Mouse (Mus musculus) liver, adult 2 months (tissue): ENCODE results near the gene Npdc1. TPM values are rescaled to one million over a fixed set of nuclear protein-coding genes. Genes with fewer than 3 reads are reported as not detected.

Experiments
- DNase-seq: peaks from one replicate; pipeline ENCODE4 v3.0.0-alpha.2; 2011; ENCODE audit warnings: low read depth, low spot score; ENCODE audit errors: extremely low read depth
- H3K27ac ChIP-seq: fragments of 200-500 bp; replicated peaks from 2 replicates; pipeline ENCODE4 v1.5.1; 2012; ENCODE audit warnings: low read depth, mild to moderate bottlenecking, control low read depth, inconsistent platforms, low read length; ENCODE audit not compliant: insufficient read depth
- H3K27me3 ChIP-seq: fragments of 200-500 bp; 2 replicates; pipeline ENCODE4 v1.6.1; 2012; ENCODE audit warnings: mild to moderate bottlenecking, moderate library complexity, low read length, inconsistent platforms; ENCODE audit not compliant: control insufficient read depth, insufficient read depth
- H3K36me3 ChIP-seq: fragments of 200-500 bp; 2 replicates; pipeline ENCODE4 v1.6.1; 2012; ENCODE audit warnings: low read length, inconsistent platforms; ENCODE audit not compliant: control insufficient read depth, insufficient read depth
- H3K4me1 ChIP-seq: fragments of 200-500 bp; 2 replicates; pipeline ENCODE4 v1.6.1; 2011; ENCODE audit warnings: low read length; ENCODE audit not compliant: control insufficient read depth, insufficient read depth
- H3K4me3 ChIP-seq: fragments of 200-500 bp; 2 replicates; pipeline ENCODE4 v1.5.1; 2011; ENCODE audit warnings: low read depth, mild to moderate bottlenecking, control low read depth, low read length, moderate library complexity; ENCODE audit not compliant: insufficient read depth
- H3K79me2 ChIP-seq: fragments of 200-500 bp; 2 replicates; pipeline ENCODE4 v1.6.1; 2012; ENCODE audit warnings: inconsistent platforms, mild to moderate bottlenecking, low read length, moderate library complexity; ENCODE audit not compliant: control insufficient read depth, insufficient read depth
- H3K9ac ChIP-seq: fragments of 200-500 bp; 2 replicates; pipeline ENCODE4 v1.6.1; 2012; ENCODE audit warnings: low read depth, mild to moderate bottlenecking, control low read depth, inconsistent platforms, low read length
- CTCF ChIP-seq: fragments of 200-500 bp; IDR thresholded peaks from 2 replicates; pipeline ENCODE4 v1.5.1; 2011; ENCODE audit warnings: low read depth, low read length, control low read depth
- POLR2A ChIP-seq: fragments of 200-500 bp; IDR thresholded peaks from 2 replicates; pipeline ENCODE4 v1.6.1; 2011; ENCODE audit warnings: low read length, control low read depth; ENCODE audit not compliant: insufficient read depth; ENCODE audit errors: extremely low read depth
- WGBS: fragments of 180-500 bp; shearing (Covaris S2); methylation state at CpG from one replicate; pipeline ENCODE4 v1.1.7; 2018; 5-methylcytosine and 5-hydroxymethylcytosine counted together
- polyA plus RNA-seq: library from polyadenylated mRNA; depleted of rRNA; stranded (reverse); fragments of >200 nt; gene quantifications from 2 replicates; pipeline ENCODE4 v1.2.3, GENCODE M21; 2012; rRNA removed
- total RNA-seq: library from RNA; depleted of rRNA; stranded (reverse); fragments of >200 nt; gene quantifications from 2 replicates; pipeline ENCODE4 v1.2.3, GENCODE M21; 2014; rRNA removed

The Npdc1 gene
- total RNA-seq (1.7 and 3.6 TPM in 2 replicates), polyA plus RNA-seq (8.4 and 8.9 TPM in 2 replicates)

- no peaks in the 10 kb centered on the region for H3K36me3 ChIP-seq
- H3K27me3 ChIP-seq, result peaks cover 6% of the 10 kb centered on the region
- no peaks in the 10 kb centered on the region for H3K79me2 ChIP-seq
- TF ChIP-seq POLR2A (no peak), CTCF (no peak)
- H3K4me1 ChIP-seq, result peaks cover 3% of the 10 kb centered on the region; the same call in 1 of the 2 replicates
- H3K27ac ChIP-seq, result no peak within 1 kb of the TSS
- 72% methylated on average over 8 of the region's 8 CpGs for WGBS
- DNase-seq, result no peak
- H3K4me3 ChIP-seq, result no peak within 1 kb of the TSS
- H3K9ac ChIP-seq, result no peak within 1 kb of the TSS
Measured at GRCm38 (mm10) chr2:25399051-25399450, at the start of gene Npdc1. Gene Npdc1 (plus strand): TSS chr2:25399351.

- Histone ChIP-seq H3K27me3 (no peaks in the 10 kb centered on the region), H3K4me3 (no peak overlapping the region), H3K79me2 (no peaks in the 10 kb centered on the region), H3K36me3 (peaks cover 23% of the 10 kb centered on the region), H3K27ac (no peak overlapping the region), H3K4me1 (no peaks in the 10 kb centered on the region), H3K9ac (no peak overlapping the region)
- 91% methylated on average over 4 of the region's 4 CpGs for WGBS
- DNase-seq, result no peak
- TF ChIP-seq CTCF (no peak), POLR2A (no peak)
Measured at GRCm38 (mm10) chr2:25349499-25349898, 49.7 kb upstream of the Npdc1 start.

GRCm38 (mm10) chr2:25350701-25351100 lies 48.5 kb upstream of the Npdc1 start:
- no peak for TF ChIP-seq CTCF
- no peak for TF ChIP-seq POLR2A
- Histone ChIP-seq H3K9ac (no peak overlapping the region), H3K27me3 (no peaks in the 10 kb centered on the region), H3K79me2 (no peaks in the 10 kb centered on the region), H3K36me3 (peaks cover 12% of the 10 kb centered on the region; the same call in 1 of the 2 replicates), H3K4me3 (no peak overlapping the region), H3K27ac (no peak overlapping the region), H3K4me1 (peaks cover 4% of the 10 kb centered on the region; the same call in 1 of the 2 replicates)
- 96% methylated on average over 3 of the region's 3 CpGs for WGBS
- no peak for DNase-seq

GRCm38 (mm10) chr2:25354211-25354610 lies 44.9 kb upstream of the Npdc1 start:
- Histone ChIP-seq H3K36me3 (peaks cover 7% of the 10 kb centered on the region; the same call in 1 of the 2 replicates), H3K4me1 (peaks cover 11% of the 10 kb centered on the region), H3K27ac (no peak overlapping the region), H3K4me3 (no peak overlapping the region), H3K79me2 (no peaks in the 10 kb centered on the region), H3K27me3 (no peaks in the 10 kb centered on the region), H3K9ac (no peak overlapping the region)
- no peak for DNase-seq
- TF ChIP-seq CTCF, result no peak
- no peak for TF ChIP-seq POLR2A
- WGBS, result 92% methylated on average over 6 of the region's 6 CpGs

GRCm38 (mm10) chr2:25355419-25356066 lies 43.6 kb upstream of the Npdc1 start:
- Histone ChIP-seq H3K27me3 (no peaks in the 10 kb centered on the region), H3K36me3 (peaks cover 2% of the 10 kb centered on the region; the same call in 1 of the 2 replicates), H3K4me1 (peaks cover 13% of the 10 kb centered on the region), H3K4me3 (peak overlapping the region; percentile 60; the same call in 1 of the 2 replicates), H3K27ac (no peak overlapping the region), H3K9ac (peak overlapping the region; percentile 47), H3K79me2 (no peaks in the 10 kb centered on the region)
- WGBS, result 32% methylated on average over 18 of the region's 18 CpGs
- no peak for DNase-seq
- TF ChIP-seq CTCF (no peak), POLR2A (no peak)
